Mouse (Mus musculus): Measurements from ENCODE around the gene Slc1a7.

- no peak for TF ChIP-seq EP300 (IDR thresholded peaks at IDR 0.05; ENCODE audit: low read depth)
- TF ChIP-seq CTCF (IDR thresholded peaks at IDR 0.05; ENCODE audit: low read depth): no peak
Observed at GRCm38 (mm10) chr4:107971162-107971561, 3.0 kb downstream of the Slc1a7 start.

Data from heart, postnatal 0 days (tissue).